Mouse (Mus musculus): Measurements from ENCODE around the gene Tmem158. TPM values are rescaled to one million over a fixed set of nuclear protein-coding genes. Genes with fewer than 3 reads are reported as not detected.

The Tmem158 gene
- polyA plus RNA-seq, 1 experiment from 2014 or later, result 17.5 TPM

DNA sequence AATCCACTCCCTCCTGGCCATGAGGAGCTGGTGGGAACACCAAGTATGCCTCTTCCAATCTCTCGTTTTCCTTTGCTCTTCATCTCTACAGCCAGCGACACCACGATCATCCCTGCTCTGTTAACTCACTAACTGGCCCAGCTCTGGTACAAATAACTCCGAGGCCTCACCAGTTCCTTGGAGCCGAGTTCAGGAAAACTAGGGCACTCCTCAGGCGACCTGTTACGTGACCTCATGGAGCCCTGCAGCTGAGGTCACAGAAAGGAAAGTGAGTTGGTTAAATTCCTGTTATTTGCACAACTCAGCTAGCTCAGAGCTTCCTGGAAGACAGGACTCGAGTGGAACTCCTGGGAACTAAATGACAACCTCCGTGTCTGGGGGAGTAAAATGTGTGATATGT is 47.2 kb downstream of the Tmem158 start:
- TF ChIP-seq CTCF (IDR thresholded peaks at IDR 0.05), result no peak
- no peak for DNase-seq (ENCODE audit: low spot score)
- 53% methylated on average over 9 of the region's 9 CpGs for WGBS

More for the DNA sequence above, 47.2 kb downstream of the Tmem158 start:
- Histone ChIP-seq H3K4me3 (ENCODE audit: low read depth, low read length) (no peak overlapping the region), H3K4me2 (replicated peaks; ENCODE audit: low read depth, low read length) (no peak overlapping the region), H3K36me3 (ENCODE audit: insufficient read depth, low read length) (no peaks in the 10 kb centered on the region), H3K27ac (ENCODE audit: low read length) (no peak overlapping the region), H3K27me3 (replicated peaks; ENCODE audit: insufficient read depth, low read length) (no peaks in the 10 kb centered on the region), H3K9me3 (ENCODE audit: low read length) (no peaks in the 10 kb centered on the region), H3K9ac (replicated peaks; ENCODE audit: low read depth) (no peak overlapping the region), H3K4me1 (ENCODE audit: insufficient read depth, low read depth, low read length) (no peaks in the 10 kb centered on the region)
- no peak for ATAC-seq

Other genes with a start within 250 kb of the Tmem158 start
- 44.7 and 55.7 TPM in 2 replicates for gene Tmem42, start 239.4 kb downstream of the Tmem158 start, polyA plus RNA-seq (2015; fragmentation: Nextera tagmentation; extraction: Ambion mirVana)
- 1.1 and 1.2 TPM in 2 replicates for gene Tgm4, start 226.0 kb downstream of the Tmem158 start, polyA plus RNA-seq (2015; fragmentation: Nextera tagmentation; extraction: Ambion mirVana)
- 127 and 130 TPM in 2 replicates for gene Zdhhc3, start 147.6 kb downstream of the Tmem158 start, polyA plus RNA-seq (2015; fragmentation: Nextera tagmentation; extraction: Ambion mirVana)
- gene Exosc7, start 147.5 kb downstream of the Tmem158 start, polyA plus RNA-seq (2015; fragmentation: Nextera tagmentation; extraction: Ambion mirVana), result 139 and 145 TPM in 2 replicates
- gene Clec3b, start 109.8 kb downstream of the Tmem158 start, polyA plus RNA-seq (2015; fragmentation: Nextera tagmentation; extraction: Ambion mirVana), result 84.7 and 86.6 TPM in 2 replicates
- 9.8 and 10.9 TPM in 2 replicates for gene Cdcp1, start 44.7 kb downstream of the Tmem158 start, polyA plus RNA-seq (2015; fragmentation: Nextera tagmentation; extraction: Ambion mirVana)
- 1,202 and 1,335 TPM in 2 replicates for gene Lars2, start 106.2 kb upstream of the Tmem158 start, polyA plus RNA-seq (2015; fragmentation: Nextera tagmentation; extraction: Ambion mirVana)
- gene Limd1, start 217.9 kb upstream of the Tmem158 start, polyA plus RNA-seq (2015; fragmentation: Nextera tagmentation; extraction: Ambion mirVana), result 56.3 and 61.9 TPM in 2 replicates